Mouse (Mus musculus): ENCODE data around the gene Olfr1442. TPM values are rescaled to one million over a fixed set of nuclear protein-coding genes. Genes with fewer than 3 reads are reported as not detected.
"Not testable (repeated sequence)": the region's sequence is repeated elsewhere in the genome, so short reads cannot be mapped to it uniquely, and the experiment has no call there.

Gene Olfr1442
- polyA plus RNA-seq, 1 experiment: not detected

GRCm38 (mm10) chr19:12666156-12666555, 4.1 kb upstream of the Olfr1442 start:
- DNase-seq: no peak

DNA sequence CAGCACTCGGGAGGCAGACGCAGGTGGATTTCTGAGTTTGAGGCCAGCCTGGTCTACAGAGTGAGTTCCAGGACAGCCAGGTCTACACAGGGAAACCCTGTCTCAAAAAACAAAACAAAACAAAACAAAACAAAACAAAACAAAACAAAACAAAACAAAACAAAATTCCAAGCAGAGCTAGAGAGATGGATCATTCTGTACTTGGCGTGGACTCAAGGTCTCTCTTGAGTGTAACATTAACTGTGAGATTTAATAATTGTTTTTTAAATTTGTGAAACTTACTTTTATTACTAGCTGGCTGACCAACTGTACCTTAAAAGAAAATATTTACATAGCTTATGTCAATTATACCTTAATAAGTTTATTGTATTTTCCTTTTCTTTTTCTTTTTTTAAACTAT, 1.6 kb upstream of the Olfr1442 start:
- not testable (repeated sequence) for H3K27ac ChIP-seq (ENCODE audit: control insufficient read depth, insufficient read depth, low read length); DNase-seq; H3K27me3 ChIP-seq (ENCODE audit: control insufficient read depth, insufficient read depth, low read length); H3K4me3 ChIP-seq (ENCODE audit: control insufficient read depth, insufficient read depth, low read length); H3K4me1 ChIP-seq (replicated peaks; ENCODE audit: control insufficient read depth, insufficient read depth, low read length); H3K36me3 ChIP-seq (ENCODE audit: control insufficient read depth, insufficient read depth, low read length)
- 98% methylated on average over 3 of the region's 3 CpGs for WGBS

More at GRCm38 (mm10) chr19:12666156-12666555, 4.1 kb upstream of the Olfr1442 start:
- Histone ChIP-seq H3K27me3 (ENCODE audit: control insufficient read depth, insufficient read depth, low read length) (no peaks in the 10 kb centered on the region), H3K4me3 (ENCODE audit: control insufficient read depth, insufficient read depth, low read length) (no peak overlapping the region), H3K27ac (ENCODE audit: control insufficient read depth, insufficient read depth, low read length) (no peak overlapping the region), H3K36me3 (ENCODE audit: control insufficient read depth, insufficient read depth, low read length) (no peaks in the 10 kb centered on the region), H3K4me1 (replicated peaks; ENCODE audit: control insufficient read depth, insufficient read depth, low read length) (no peaks in the 10 kb centered on the region)
- 72% methylated on average over 1 of the region's 1 CpGs for WGBS
- TF ChIP-seq CTCF (IDR thresholded peaks at IDR 0.05; ENCODE audit: borderline replicate concordance, control insufficient read depth, extremely low read depth, insufficient read depth, low read length, poor library complexity) (no peak), POLR2A (IDR thresholded peaks at IDR 0.05; ENCODE audit: control insufficient read depth, extremely low read depth, insufficient read depth, low read length, poor library complexity) (no peak)

GRCm38 (mm10) chr19:12671051-12671450, 812 bp downstream of the Olfr1442 start:
- DNase-seq: no peak
- TF ChIP-seq CTCF (IDR thresholded peaks at IDR 0.05; ENCODE audit: borderline replicate concordance, control insufficient read depth, extremely low read depth, insufficient read depth, low read length, poor library complexity): no peak
- TF ChIP-seq POLR2A (IDR thresholded peaks at IDR 0.05; ENCODE audit: control insufficient read depth, extremely low read depth, insufficient read depth, low read length, poor library complexity): no peak
- WGBS: 95% methylated on average over 4 of the region's 4 CpGs
- Histone ChIP-seq H3K27me3 (ENCODE audit: control insufficient read depth, insufficient read depth, low read length) (no peaks in the 10 kb centered on the region), H3K36me3 (ENCODE audit: control insufficient read depth, insufficient read depth, low read length) (no peaks in the 10 kb centered on the region), H3K4me1 (replicated peaks; ENCODE audit: control insufficient read depth, insufficient read depth, low read length) (no peaks in the 10 kb centered on the region), H3K27ac (ENCODE audit: control insufficient read depth, insufficient read depth, low read length) (no peak overlapping the region), H3K4me3 (ENCODE audit: control insufficient read depth, insufficient read depth, low read length) (no peak overlapping the region)

DNA sequence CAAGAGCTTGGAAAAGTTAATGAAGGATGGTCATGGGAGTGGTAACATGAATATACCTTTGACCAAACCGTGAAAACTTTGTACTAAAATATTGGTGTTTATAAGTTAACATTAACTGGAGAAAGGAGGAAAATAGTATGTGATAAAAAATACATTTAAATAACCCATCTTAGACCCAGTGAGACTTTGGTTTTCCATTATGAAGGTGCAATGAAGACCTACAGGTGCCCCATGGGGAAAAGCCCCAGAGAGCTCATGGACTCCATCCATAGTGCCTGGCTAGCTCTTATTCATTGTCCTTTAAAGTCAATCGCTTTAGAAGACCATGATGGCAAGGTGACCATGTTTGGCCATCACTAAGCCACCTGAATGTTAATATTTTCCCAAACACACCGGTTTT, 7.6 kb downstream of the Olfr1442 start, which contains the start of gene Olfr1443:
Gene Olfr1443 (plus strand): TSS at position 301 of the 400 bp plus-strand sequence.
- Histone ChIP-seq H3K36me3 (ENCODE audit: control insufficient read depth, insufficient read depth, low read length) (no peaks in the 10 kb centered on the region), H3K4me3 (ENCODE audit: control insufficient read depth, insufficient read depth, low read length) (no peak within 1 kb of the TSS), H3K27me3 (ENCODE audit: control insufficient read depth, insufficient read depth, low read length) (no peaks in the 10 kb centered on the region), H3K4me1 (replicated peaks; ENCODE audit: control insufficient read depth, insufficient read depth, low read length) (no peaks in the 10 kb centered on the region), H3K27ac (ENCODE audit: control insufficient read depth, insufficient read depth, low read length) (no peak within 1 kb of the TSS)
- DNase-seq: no peak
- TF ChIP-seq POLR2A (IDR thresholded peaks at IDR 0.05; ENCODE audit: control insufficient read depth, extremely low read depth, insufficient read depth, low read length, poor library complexity) (no peak), CTCF (IDR thresholded peaks at IDR 0.05; ENCODE audit: borderline replicate concordance, control insufficient read depth, extremely low read depth, insufficient read depth, low read length, poor library complexity) (no peak)
- 76% methylated on average over 3 of the region's 3 CpGs for WGBS

DNA sequence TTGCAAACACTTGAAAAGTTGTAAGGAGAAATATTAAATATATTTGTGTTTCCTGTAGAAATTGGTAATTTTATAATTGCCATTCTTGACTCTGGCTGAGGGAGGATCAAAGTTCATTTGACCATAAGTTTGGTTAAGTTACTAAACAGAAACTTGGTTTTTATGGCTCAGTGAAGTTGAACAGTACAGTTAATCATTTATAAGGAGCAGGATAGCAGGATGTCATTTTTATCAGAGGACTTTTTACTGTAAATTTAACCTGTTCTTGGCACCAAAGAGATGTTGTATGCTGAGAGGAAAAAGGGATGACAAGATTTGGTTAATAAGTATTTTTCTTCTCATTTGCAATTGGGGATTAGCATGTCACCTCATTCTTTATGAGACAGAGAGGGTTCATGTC, 14.4 kb downstream of the Olfr1442 start:
- no peak for DNase-seq
- no peak overlapping the region for H3K4me3 ChIP-seq (ENCODE audit: control insufficient read depth, insufficient read depth, low read length)

DNA sequence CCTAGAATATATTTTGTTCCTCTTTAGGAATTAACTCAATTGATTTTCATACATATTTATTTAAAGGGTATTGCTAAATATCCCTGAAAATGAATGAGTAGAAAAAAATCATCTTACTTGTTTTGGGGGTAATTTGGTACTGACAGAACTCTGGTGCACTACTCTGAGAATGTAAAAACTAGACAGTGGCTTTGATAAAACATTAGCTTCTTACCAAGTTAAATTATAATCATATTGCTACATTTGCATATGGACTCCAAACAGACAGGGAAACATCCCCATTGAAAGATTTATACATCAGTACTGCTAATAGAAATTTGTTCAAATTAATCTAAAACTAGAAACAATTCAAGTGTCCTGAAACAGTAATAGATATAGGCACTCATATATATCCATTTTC, 15.0 kb downstream of the Olfr1442 start:
- Histone ChIP-seq H3K4me1 (replicated peaks; ENCODE audit: control insufficient read depth, insufficient read depth, low read length) (no peaks in the 10 kb centered on the region), H3K27ac (ENCODE audit: control insufficient read depth, insufficient read depth, low read length) (no peak overlapping the region), H3K27me3 (ENCODE audit: control insufficient read depth, insufficient read depth, low read length) (no peaks in the 10 kb centered on the region), H3K36me3 (ENCODE audit: control insufficient read depth, insufficient read depth, low read length) (no peaks in the 10 kb centered on the region), H3K4me3 (ENCODE audit: control insufficient read depth, insufficient read depth, low read length) (no peak overlapping the region)
- no peak for DNase-seq
- TF ChIP-seq POLR2A (IDR thresholded peaks at IDR 0.05; ENCODE audit: control insufficient read depth, extremely low read depth, insufficient read depth, low read length, poor library complexity) (no peak), CTCF (IDR thresholded peaks at IDR 0.05; ENCODE audit: borderline replicate concordance, control insufficient read depth, extremely low read depth, insufficient read depth, low read length, poor library complexity) (no peak)

More for the DNA sequence above, 14.4 kb downstream of the Olfr1442 start:
- H3K27ac ChIP-seq (ENCODE audit: control insufficient read depth, insufficient read depth, low read length): no peak overlapping the region
- H3K4me1 ChIP-seq (replicated peaks; ENCODE audit: control insufficient read depth, insufficient read depth, low read length): no peaks in the 10 kb centered on the region
- no peaks in the 10 kb centered on the region for H3K27me3 ChIP-seq (ENCODE audit: control insufficient read depth, insufficient read depth, low read length)
- H3K36me3 ChIP-seq (ENCODE audit: control insufficient read depth, insufficient read depth, low read length): no peaks in the 10 kb centered on the region
- TF ChIP-seq CTCF (IDR thresholded peaks at IDR 0.05; ENCODE audit: borderline replicate concordance, control insufficient read depth, extremely low read depth, insufficient read depth, low read length, poor library complexity): no peak
- TF ChIP-seq POLR2A (IDR thresholded peaks at IDR 0.05; ENCODE audit: control insufficient read depth, extremely low read depth, insufficient read depth, low read length, poor library complexity): no peak

GRCm38 (mm10) chr19:12695590-12695989, 25.4 kb downstream of the Olfr1442 start, which contains the start of gene Keg1:
Gene Keg1 (plus strand): TSS chr19:12695786.
- Histone ChIP-seq H3K36me3 (ENCODE audit: control insufficient read depth, insufficient read depth, low read length) (no peaks in the 10 kb centered on the region), H3K4me1 (replicated peaks; ENCODE audit: control insufficient read depth, insufficient read depth, low read length) (no peaks in the 10 kb centered on the region), H3K27ac (ENCODE audit: control insufficient read depth, insufficient read depth, low read length) (no peak within 1 kb of the TSS), H3K4me3 (ENCODE audit: control insufficient read depth, insufficient read depth, low read length) (no peak within 1 kb of the TSS), H3K27me3 (ENCODE audit: control insufficient read depth, insufficient read depth, low read length) (no peaks in the 10 kb centered on the region)
- WGBS: 85% methylated on average over 3 of the region's 3 CpGs
- no peak for DNase-seq
- TF ChIP-seq POLR2A (IDR thresholded peaks at IDR 0.05; ENCODE audit: control insufficient read depth, extremely low read depth, insufficient read depth, low read length, poor library complexity): no peak
- no peak for TF ChIP-seq CTCF (IDR thresholded peaks at IDR 0.05; ENCODE audit: borderline replicate concordance, control insufficient read depth, extremely low read depth, insufficient read depth, low read length, poor library complexity)

Data from thymus, adult 2 months (tissue).